Mouse (Mus musculus): ENCODE results near the gene Dyrk3. TPM values are rescaled to one million over a fixed set of nuclear protein-coding genes. Genes with fewer than 3 reads are reported as not detected.
"Not testable (repeated sequence)": the region's sequence is repeated elsewhere in the genome, so short reads cannot be mapped to it uniquely, and the experiment has no call there.

Dyrk3 gene
- polyA plus RNA-seq, 1 experiment: 4.6 TPM

GRCm38 (mm10) chr1:131174299-131174861, 36.2 kb upstream of the Dyrk3 start:
- H3K27ac ChIP-seq (ENCODE audit: insufficient read depth, low read length): peak overlapping the region; percentile 5; the same call in 1 of the 2 replicates

GRCm38 (mm10) chr1:131173809-131174208, 35.7 kb upstream of the Dyrk3 start:
- H3K36me3 ChIP-seq (ENCODE audit: control insufficient read depth, insufficient read depth, low read length): peaks cover 37% of the 10 kb centered on the region

More at GRCm38 (mm10) chr1:131174299-131174861, 36.2 kb upstream of the Dyrk3 start:
- no peak overlapping the region for H3K4me3 ChIP-seq (ENCODE audit: extremely low read depth, insufficient read depth, insufficient read length)
- DNase-seq (ENCODE audit: low read depth in 1 of 2, low spot score in 2 of 2): no peak
- H3K27me3 ChIP-seq (ENCODE audit: control insufficient read depth, insufficient read depth, low read length): no peaks in the 10 kb centered on the region
- H3K4me1 ChIP-seq (ENCODE audit: control insufficient read depth, insufficient read depth, insufficient read length): no peaks in the 10 kb centered on the region
- TF ChIP-seq CTCF (IDR thresholded peaks at IDR 0.05; ENCODE audit: extremely low read depth, insufficient read depth, insufficient read length, insufficient replicate concordance) (no peak), POLR2A (IDR thresholded peaks at IDR 0.05; ENCODE audit: low read depth, low read length) (no peak)
- H3K36me3 ChIP-seq (ENCODE audit: control insufficient read depth, insufficient read depth, low read length): peaks cover 37% of the 10 kb centered on the region
- WGBS: 76% methylated on average over 12 of the region's 12 CpGs

GRCm38 (mm10) chr1:131173001-131173400, 34.9 kb upstream of the Dyrk3 start:
- H3K36me3 ChIP-seq (ENCODE audit: control insufficient read depth, insufficient read depth, low read length): peaks cover 37% of the 10 kb centered on the region
- WGBS: 87% methylated on average over 7 of the region's 7 CpGs
- DNase-seq (ENCODE audit: low read depth in 1 of 2, low spot score in 2 of 2): no peak
- no peaks in the 10 kb centered on the region for H3K27me3 ChIP-seq (ENCODE audit: control insufficient read depth, insufficient read depth, low read length)
- no peak overlapping the region for H3K4me3 ChIP-seq (ENCODE audit: extremely low read depth, insufficient read depth, insufficient read length)
- no peak overlapping the region for H3K27ac ChIP-seq (ENCODE audit: insufficient read depth, low read length)
- TF ChIP-seq POLR2A (IDR thresholded peaks at IDR 0.05; ENCODE audit: low read depth, low read length) (no peak), CTCF (IDR thresholded peaks at IDR 0.05; ENCODE audit: extremely low read depth, insufficient read depth, insufficient read length, insufficient replicate concordance) (no peak)
- no peaks in the 10 kb centered on the region for H3K4me1 ChIP-seq (ENCODE audit: control insufficient read depth, insufficient read depth, insufficient read length)

More at GRCm38 (mm10) chr1:131173809-131174208, 35.7 kb upstream of the Dyrk3 start:
- H3K4me1 ChIP-seq (ENCODE audit: control insufficient read depth, insufficient read depth, insufficient read length): no peaks in the 10 kb centered on the region
- no peak overlapping the region for H3K4me3 ChIP-seq (ENCODE audit: extremely low read depth, insufficient read depth, insufficient read length)
- TF ChIP-seq POLR2A (IDR thresholded peaks at IDR 0.05; ENCODE audit: low read depth, low read length): no peak
- no peak for TF ChIP-seq CTCF (IDR thresholded peaks at IDR 0.05; ENCODE audit: extremely low read depth, insufficient read depth, insufficient read length, insufficient replicate concordance)
- WGBS: 50% methylated on average over 6 of the region's 6 CpGs
- H3K27me3 ChIP-seq (ENCODE audit: control insufficient read depth, insufficient read depth, low read length): no peaks in the 10 kb centered on the region
- H3K27ac ChIP-seq (ENCODE audit: insufficient read depth, low read length): no peak overlapping the region
- DNase-seq (ENCODE audit: low read depth in 1 of 2, low spot score in 2 of 2): no peak

GRCm38 (mm10) chr1:131167612-131168011, 29.5 kb upstream of the Dyrk3 start:
- Histone ChIP-seq H3K27me3 (ENCODE audit: control insufficient read depth, insufficient read depth, low read length) (no peaks in the 10 kb centered on the region), H3K27ac (ENCODE audit: insufficient read depth, low read length) (no peak overlapping the region), H3K36me3 (ENCODE audit: control insufficient read depth, insufficient read depth, low read length) (peaks cover 40% of the 10 kb centered on the region), H3K4me3 (ENCODE audit: extremely low read depth, insufficient read depth, insufficient read length) (no peak overlapping the region), H3K4me1 (ENCODE audit: control insufficient read depth, insufficient read depth, insufficient read length) (no peaks in the 10 kb centered on the region)
- no peak for DNase-seq (ENCODE audit: low read depth in 1 of 2, low spot score in 2 of 2)
- 94% methylated on average over 10 of the region's 10 CpGs for WGBS
- TF ChIP-seq CTCF (IDR thresholded peaks at IDR 0.05; ENCODE audit: extremely low read depth, insufficient read depth, insufficient read length, insufficient replicate concordance) (no peak), POLR2A (IDR thresholded peaks at IDR 0.05; ENCODE audit: low read depth, low read length) (no peak)

- Histone ChIP-seq H3K36me3 (ENCODE audit: control insufficient read depth, insufficient read depth, low read length) (peaks cover 44% of the 10 kb centered on the region), H3K4me3 (ENCODE audit: extremely low read depth, insufficient read depth, insufficient read length) (no peak overlapping the region), H3K4me1 (ENCODE audit: control insufficient read depth, insufficient read depth, insufficient read length) (no peaks in the 10 kb centered on the region), H3K27me3 (ENCODE audit: control insufficient read depth, insufficient read depth, low read length) (no peaks in the 10 kb centered on the region), H3K27ac (ENCODE audit: insufficient read depth, low read length) (no peak overlapping the region)
- WGBS: 96% methylated on average over 6 of the region's 6 CpGs
- TF ChIP-seq CTCF (IDR thresholded peaks at IDR 0.05; ENCODE audit: extremely low read depth, insufficient read depth, insufficient read length, insufficient replicate concordance) (no peak), POLR2A (IDR thresholded peaks at IDR 0.05; ENCODE audit: low read depth, low read length) (no peak)
- no peak for DNase-seq (ENCODE audit: low read depth in 1 of 2, low spot score in 2 of 2)
Observed at GRCm38 (mm10) chr1:131164427-131164826, 26.3 kb upstream of the Dyrk3 start.

GRCm38 (mm10) chr1:131161091-131161490, 23.0 kb upstream of the Dyrk3 start:
- no peak for DNase-seq (ENCODE audit: low read depth in 1 of 2, low spot score in 2 of 2)
- no peak for TF ChIP-seq CTCF (IDR thresholded peaks at IDR 0.05; ENCODE audit: extremely low read depth, insufficient read depth, insufficient read length, insufficient replicate concordance)
- TF ChIP-seq POLR2A (IDR thresholded peaks at IDR 0.05; ENCODE audit: low read depth, low read length): no peak
- 80% methylated on average over 11 of the region's 11 CpGs for WGBS
- H3K4me3 ChIP-seq (ENCODE audit: extremely low read depth, insufficient read depth, insufficient read length): no peak overlapping the region
- H3K36me3 ChIP-seq (ENCODE audit: control insufficient read depth, insufficient read depth, low read length): peaks cover 30% of the 10 kb centered on the region
- H3K27ac ChIP-seq (ENCODE audit: insufficient read depth, low read length): no peak overlapping the region
- no peaks in the 10 kb centered on the region for H3K27me3 ChIP-seq (ENCODE audit: control insufficient read depth, insufficient read depth, low read length)
- H3K4me1 ChIP-seq (ENCODE audit: control insufficient read depth, insufficient read depth, insufficient read length): no peaks in the 10 kb centered on the region

GRCm38 (mm10) chr1:131159573-131160327, 21.6 kb upstream of the Dyrk3 start:
- H3K4me3 ChIP-seq (ENCODE audit: extremely low read depth, insufficient read depth, insufficient read length); DNase-seq (ENCODE audit: low read depth in 1 of 2, low spot score in 2 of 2); H3K27ac ChIP-seq (ENCODE audit: insufficient read depth, low read length); H3K27me3 ChIP-seq (ENCODE audit: control insufficient read depth, insufficient read depth, low read length); H3K4me1 ChIP-seq (ENCODE audit: control insufficient read depth, insufficient read depth, insufficient read length): not testable (repeated sequence)
- H3K36me3 ChIP-seq (ENCODE audit: control insufficient read depth, insufficient read depth, low read length): peaks cover 25% of the 10 kb centered on the region
- 85% methylated on average over 3 of the region's 3 CpGs for WGBS

All from spleen, adult 2 months (tissue).